Mouse (Mus musculus) intestine, postnatal 0 days (tissue): Measurements from ENCODE around the gene Phox2b. TPM values are rescaled to one million over a fixed set of nuclear protein-coding genes. Genes with fewer than 3 reads are reported as not detected.
A peak's percentile ranks its signal among the peaks of the same experiment; 100 is the strongest.

ENCODE experiments used
- ATAC-seq: fragments of 200-750 bp; cut with Nextera tagmentation; 2 replicates; pipeline ENCODE4 v1.8.0; 2017; ENCODE audit warnings: mild to moderate bottlenecking, moderate TSS enrichment, moderate library complexity
- H3K27ac ChIP-seq: fragments of 300-500 bp; sonication (generic); 2 replicates; pipeline ENCODE4 v1.5.1; 2014; ENCODE audit warnings: mild to moderate bottlenecking, low read depth, low read length, moderate library complexity
- H3K27me3 ChIP-seq: fragments of 300-500 bp; sonication (generic); replicated peaks from 2 replicates; pipeline ENCODE4 v1.6.1; 2014; ENCODE audit warnings: low read length, mixed read lengths; ENCODE audit not compliant: control insufficient read depth, insufficient read depth
- H3K36me3 ChIP-seq: fragments of 300-500 bp; sonication (generic); 2 replicates; pipeline ENCODE4 v1.6.1; 2014; ENCODE audit warnings: mild to moderate bottlenecking, moderate library complexity; ENCODE audit not compliant: control insufficient read depth, insufficient read depth
- H3K4me1 ChIP-seq: fragments of 300-500 bp; sonication (generic); replicated peaks from 2 replicates; pipeline ENCODE4 v1.6.1; 2014; ENCODE audit warnings: antibody characterized with exemption, low read length, mixed read lengths; ENCODE audit not compliant: control insufficient read depth, insufficient read depth
- H3K4me2 ChIP-seq: fragments of 300-500 bp; sonication (generic); replicated peaks from 2 replicates; pipeline ENCODE4 v1.6.1; 2014; ENCODE audit warnings: low read depth, mild to moderate bottlenecking, moderate library complexity
- H3K4me3 ChIP-seq: fragments of 300-500 bp; sonication (generic); 2 replicates; pipeline ENCODE4 v1.5.1; 2014; ENCODE audit warnings: low read depth, low read length
- H3K9ac ChIP-seq: fragments of 300-500 bp; sonication (generic); 2 replicates; pipeline ENCODE4 v1.6.1; 2014; ENCODE audit warnings: mild to moderate bottlenecking, low read depth, low read length
- H3K9me3 ChIP-seq: fragments of 300-500 bp; sonication (generic); 2 replicates; pipeline ENCODE4 v1.6.1; 2016; ENCODE audit warnings: mixed run types; ENCODE audit not compliant: control insufficient read depth
- CTCF ChIP-seq: sonication (generic); IDR thresholded peaks from 2 replicates; pipeline ENCODE4 v1.5.1; 2016; ENCODE audit warnings: low read depth, mild to moderate bottlenecking, control low read depth, antibody characterized with exemption, moderate library complexity
- WGBS: fragments of 180-500 bp; shearing (Covaris S2); extraction: QIAGEN DNeasy Blood & Tissue Kit; methylation state at CpG from one replicate; pipeline ENCODE4 v1.1.7; 2014; 5-methylcytosine and 5-hydroxymethylcytosine counted together
- polyA plus RNA-seq: library from polyadenylated mRNA; unstranded; fragments of >200 nt; fragmentation: Nextera tagmentation; extraction: Ambion mirVana; gene quantifications from 2 replicates; pipeline ENCODE4 v1.2.1, GENCODE M21; 2015

Gene Phox2b
- 10.8 and 12.0 TPM in 2 replicates for polyA plus RNA-seq

DNA sequence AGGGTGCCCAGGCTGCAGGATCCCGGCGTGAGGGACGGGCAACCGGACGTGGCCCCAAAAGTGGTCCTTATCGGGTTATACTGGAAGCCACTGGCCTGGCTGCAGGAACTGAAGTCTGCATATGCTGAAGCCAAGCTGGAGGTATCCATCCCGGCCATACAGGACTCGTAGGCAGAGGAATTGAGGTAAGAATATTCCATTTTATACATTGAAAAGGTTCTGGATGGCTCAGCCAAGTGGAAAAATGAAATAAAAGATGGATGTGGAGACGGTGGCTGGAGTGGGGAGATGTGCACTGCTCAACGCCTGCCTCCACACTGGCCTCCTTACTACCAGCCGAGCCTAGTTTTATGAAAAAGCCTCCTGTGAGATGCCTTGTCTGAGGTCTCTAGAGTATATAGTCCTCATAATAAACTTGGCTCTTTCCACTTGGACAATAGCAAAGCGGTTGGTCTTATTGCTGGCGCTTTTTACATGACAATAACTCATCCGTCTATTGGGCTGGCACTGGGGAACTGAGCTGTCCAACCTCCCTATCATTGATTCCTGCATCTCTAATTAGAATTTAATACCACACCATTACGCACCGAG is at the start of gene Phox2b:
Gene Phox2b, minus strand, starts transcription at position 569 of the 591 bp plus-strand sequence.
- H3K4me2 ChIP-seq: no peak within 1 kb of the TSS
- no peak within 1 kb of the TSS; the same call in 1 of the 2 replicates for H3K9ac ChIP-seq
- peaks cover 94% of the 10 kb centered on the region for H3K27me3 ChIP-seq
- H3K27ac ChIP-seq: no peak within 1 kb of the TSS
- TF ChIP-seq CTCF: no peak
- H3K4me3 ChIP-seq: peak within 1 kb of the TSS; percentile 48; the same call in 1 of the 2 replicates
- H3K36me3 ChIP-seq: no peaks in the 10 kb centered on the region
- no peaks in the 10 kb centered on the region for H3K9me3 ChIP-seq
- ATAC-seq: no peak
- H3K4me1 ChIP-seq: no peaks in the 10 kb centered on the region
- 2% methylated on average over 16 of the region's 16 CpGs for WGBS

DNA sequence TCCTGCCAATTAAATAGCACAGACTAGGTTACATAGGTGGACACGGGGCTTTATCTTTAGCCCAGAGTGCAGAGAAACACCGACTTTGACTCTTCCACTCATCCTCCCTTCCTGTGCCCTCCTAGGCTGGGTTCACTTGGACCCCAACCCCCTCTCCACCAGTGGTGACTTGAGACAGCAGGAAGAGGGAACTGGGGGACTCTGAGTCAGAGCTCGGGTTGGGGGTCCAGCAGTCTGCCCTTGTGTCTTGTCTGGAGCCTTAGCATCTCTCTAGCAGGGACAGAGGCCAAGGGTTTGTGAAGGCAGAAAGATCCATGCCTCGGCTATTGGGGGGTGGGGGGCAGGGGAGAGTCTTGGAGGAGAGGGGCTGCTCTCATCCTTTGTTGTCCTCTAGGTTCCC is 43.5 kb upstream of the Phox2b start:
- no peaks in the 10 kb centered on the region for H3K4me1 ChIP-seq
- no peak overlapping the region for H3K4me3 ChIP-seq
- no peak for TF ChIP-seq CTCF
- no peak overlapping the region for H3K27ac ChIP-seq
- 77% methylated on average over 4 of the region's 4 CpGs for WGBS
- H3K27me3 ChIP-seq: no peaks in the 10 kb centered on the region
- H3K36me3 ChIP-seq: no peaks in the 10 kb centered on the region
- no peaks in the 10 kb centered on the region for H3K9me3 ChIP-seq
- no peak for ATAC-seq
- no peak overlapping the region for H3K4me2 ChIP-seq
- H3K9ac ChIP-seq: no peak overlapping the region

DNA sequence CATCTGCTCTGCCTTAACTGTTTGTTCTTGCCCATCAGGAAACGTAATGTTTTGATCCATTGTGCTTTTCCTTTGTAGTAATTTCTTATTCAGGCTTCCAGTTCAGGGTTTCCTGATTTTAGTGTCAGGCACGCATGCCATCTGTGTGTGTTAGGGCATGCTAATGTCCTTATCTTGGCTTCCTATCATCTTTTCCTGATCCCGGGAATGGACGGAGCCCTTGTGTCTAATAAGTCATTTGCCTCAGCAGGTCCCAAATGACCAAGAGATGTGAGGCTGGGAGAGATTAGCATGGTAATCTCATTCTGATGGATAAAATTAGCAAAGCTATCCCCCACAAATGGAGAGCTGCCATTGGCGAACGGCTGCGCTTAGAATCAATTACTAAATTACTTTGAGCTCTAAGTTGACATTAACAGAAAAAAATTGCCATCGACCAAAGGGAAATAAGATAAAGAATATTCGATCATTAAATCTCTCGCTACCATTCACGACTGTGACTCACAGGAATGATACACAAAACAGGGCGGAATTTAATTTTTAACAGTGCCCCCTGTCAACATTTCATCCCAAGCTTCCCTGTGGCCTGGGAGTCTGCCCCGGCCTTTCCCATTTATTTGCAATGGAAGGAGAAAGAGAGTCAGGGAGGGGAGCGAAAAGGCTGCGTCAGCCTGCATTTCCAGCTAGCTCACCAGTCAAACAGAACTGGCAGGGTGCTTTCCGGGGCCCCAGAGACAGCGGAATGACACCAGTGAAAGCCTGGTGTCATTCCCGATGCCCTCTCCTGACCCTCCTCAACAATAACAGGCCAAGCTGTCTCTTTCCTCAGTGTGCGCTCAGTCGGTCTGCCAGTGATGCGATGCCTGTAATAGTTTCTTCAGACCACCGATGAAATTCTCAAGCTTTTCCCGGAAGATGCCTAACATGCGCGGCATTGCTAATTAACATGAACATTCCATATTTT is 40.2 kb upstream of the Phox2b start:
- no peak for ATAC-seq
- Histone ChIP-seq H3K36me3 (no peaks in the 10 kb centered on the region), H3K27me3 (no peaks in the 10 kb centered on the region), H3K9me3 (no peaks in the 10 kb centered on the region), H3K4me1 (no peaks in the 10 kb centered on the region), H3K4me3 (no peak overlapping the region), H3K4me2 (no peak overlapping the region), H3K9ac (no peak overlapping the region), H3K27ac (no peak overlapping the region)
- WGBS: 64% methylated on average over 25 of the region's 25 CpGs
- no peak for TF ChIP-seq CTCF

DNA sequence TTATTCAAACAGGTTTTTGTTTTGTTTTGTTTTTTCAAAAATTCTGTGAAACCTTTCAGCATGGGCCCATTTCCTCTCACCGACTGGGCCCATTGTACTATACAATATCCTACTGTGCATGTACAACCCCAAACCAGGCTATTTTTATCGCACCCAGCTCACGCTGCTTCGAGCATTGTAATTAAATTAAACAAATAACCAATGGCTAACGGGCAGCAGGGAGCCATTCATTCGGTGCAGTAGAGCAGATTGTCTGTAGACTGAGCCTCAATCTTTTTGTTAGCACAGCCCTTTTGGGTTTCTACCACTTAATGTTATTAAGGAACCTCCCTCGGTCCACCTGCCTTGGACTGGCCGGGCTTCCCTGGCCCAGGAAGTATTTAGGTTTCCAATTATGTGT is 39.5 kb upstream of the Phox2b start:
- no peaks in the 10 kb centered on the region for H3K36me3 ChIP-seq
- no peaks in the 10 kb centered on the region for H3K4me1 ChIP-seq
- no peak overlapping the region for H3K9ac ChIP-seq
- no peak overlapping the region for H3K27ac ChIP-seq
- WGBS: 71% methylated on average over 8 of the region's 8 CpGs
- no peaks in the 10 kb centered on the region for H3K27me3 ChIP-seq
- no peak for ATAC-seq
- TF ChIP-seq CTCF: no peak
- H3K4me3 ChIP-seq: no peak overlapping the region
- H3K9me3 ChIP-seq: no peaks in the 10 kb centered on the region
- H3K4me2 ChIP-seq: no peak overlapping the region

DNA sequence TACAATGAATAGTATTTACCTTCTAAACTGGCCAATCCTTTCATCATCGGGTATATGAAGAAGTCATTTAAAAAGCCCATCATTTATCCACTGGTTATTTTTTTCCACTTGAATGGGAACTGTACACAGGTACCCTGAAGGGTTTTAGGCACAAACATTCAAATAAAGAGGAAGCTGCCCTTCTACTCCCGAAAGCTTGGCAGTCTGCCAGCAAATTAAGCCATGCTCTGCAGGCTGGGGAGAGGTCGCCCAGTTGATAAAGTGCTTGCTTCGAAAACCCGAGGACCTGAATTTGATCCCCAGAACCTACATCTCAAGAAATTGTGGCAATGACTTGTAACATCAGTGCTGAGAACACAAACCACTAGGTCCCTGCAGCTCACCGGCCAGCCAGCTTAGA is 35.6 kb upstream of the Phox2b start:
- no peak for TF ChIP-seq CTCF
- 38% methylated on average over 6 of the region's 6 CpGs for WGBS

DNA sequence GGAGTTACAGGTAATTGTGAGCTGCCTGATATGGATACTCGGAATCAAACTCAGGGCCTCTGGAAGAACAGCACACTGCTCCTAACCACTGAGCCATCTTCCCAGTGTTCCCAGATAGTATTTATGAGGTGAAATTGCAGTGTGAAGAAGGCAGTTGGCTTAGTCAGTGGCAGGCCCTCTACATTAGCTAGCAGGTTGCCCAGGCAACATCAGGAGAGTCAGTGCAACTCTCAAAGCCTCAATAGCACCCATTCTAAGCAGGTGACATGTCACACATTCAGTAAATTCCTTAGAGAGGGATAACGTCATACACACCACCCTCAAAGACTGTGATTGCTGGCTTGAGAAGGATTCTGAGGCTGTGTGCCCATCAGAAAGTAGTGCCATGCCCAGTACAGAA is 32.6 kb upstream of the Phox2b start:
- H3K27ac ChIP-seq: no peak overlapping the region
- ATAC-seq: no peak
- H3K9ac ChIP-seq: no peak overlapping the region
- no peaks in the 10 kb centered on the region for H3K27me3 ChIP-seq
- no peak for TF ChIP-seq CTCF
- 73% methylated on average over 2 of the region's 2 CpGs for WGBS
- no peak overlapping the region for H3K4me2 ChIP-seq
- no peaks in the 10 kb centered on the region for H3K36me3 ChIP-seq
- H3K4me3 ChIP-seq: no peak overlapping the region
- H3K4me1 ChIP-seq: no peaks in the 10 kb centered on the region
- H3K9me3 ChIP-seq: no peaks in the 10 kb centered on the region

More for the DNA sequence above, 35.6 kb upstream of the Phox2b start:
- Histone ChIP-seq H3K4me2 (no peak overlapping the region), H3K27me3 (no peaks in the 10 kb centered on the region), H3K36me3 (no peaks in the 10 kb centered on the region), H3K9ac (no peak overlapping the region), H3K4me3 (no peak overlapping the region), H3K4me1 (no peaks in the 10 kb centered on the region), H3K9me3 (no peaks in the 10 kb centered on the region), H3K27ac (no peak overlapping the region)
- no peak for ATAC-seq
